Mouse (Mus musculus) CH12.LX (cell line): ENCODE results near the gene Dtx3.

ENCODE experiments used
- ELF1 ChIP-seq: IDR thresholded peaks from 2 replicates; pipeline ENCODE4 v1.6.1; 2014; ENCODE audit warnings: low read depth, mild to moderate bottlenecking, inconsistent platforms, low read length, improper control_type of control experiment
- EP300 ChIP-seq: IDR thresholded peaks from 2 replicates; pipeline ENCODE4 v1.6.1; 2011; ENCODE audit warnings: low read length, improper control_type of control experiment
- IRF4 ChIP-seq: IDR thresholded peaks from 2 replicates; pipeline ENCODE4 v1.6.1; 2014; ENCODE audit warnings: low read depth, mild to moderate bottlenecking, inconsistent platforms, low read length, improper control_type of control experiment
- JUN ChIP-seq: IDR thresholded peaks from 2 replicates; pipeline ENCODE4 v1.6.1; 2011; ENCODE audit warnings: low read depth, mild to moderate bottlenecking, low read length, improper control_type of control experiment, moderate library complexity; ENCODE audit not compliant: insufficient read depth
- MAFK ChIP-seq: IDR thresholded peaks from 2 replicates; pipeline ENCODE4 v1.6.1; 2011; ENCODE audit warnings: low read length, improper control_type of control experiment; ENCODE audit not compliant: insufficient replicate concordance
- MAZ ChIP-seq: IDR thresholded peaks from 2 replicates; pipeline ENCODE4 v1.6.1; 2012; ENCODE audit warnings: low read depth, mild to moderate bottlenecking, inconsistent platforms, low read length, improper control_type of control experiment, moderate library complexity
- MXI1 ChIP-seq: IDR thresholded peaks from 2 replicates; pipeline ENCODE4 v1.6.1; 2011; ENCODE audit warnings: mild to moderate bottlenecking, low read depth, low read length, improper control_type of control experiment
- POLR2A ChIP-seq: IDR thresholded peaks from 2 replicates; pipeline ENCODE4 v1.6.1; 2011; ENCODE audit warnings: low read depth, mild to moderate bottlenecking, improper control_type of control experiment, low read length
- USF1 ChIP-seq: IDR thresholded peaks from 2 replicates; pipeline ENCODE4 v1.6.1; 2014; ENCODE audit warnings: low read depth, mild to moderate bottlenecking, inconsistent platforms, low read length, improper control_type of control experiment

- TF ChIP-seq MAFK: no peak
- TF ChIP-seq POLR2A: no peak
- no peak for TF ChIP-seq EP300
- TF ChIP-seq MAZ: no peak
- TF ChIP-seq USF1: no peak
- no peak for TF ChIP-seq ELF1
- TF ChIP-seq MXI1: no peak
- no peak for TF ChIP-seq IRF4
- no peak for TF ChIP-seq JUN
These were observed 864 bp upstream of the Dtx3 start for GRCm38 (mm10) chr10:127196392-127196791.
